Mouse (Mus musculus) kidney, postnatal 25 days (tissue): ENCODE measurements at regions not wholly inside any gene's neighbourhood (a gene's known extent, or its start where the extent isn't known, plus 50 kb on each side); places are given as distances from the start of the nearest gene placed in this dataset.

Source experiments
- DNase-seq, 2 experiments: peaks; one replicate each; pipeline ENCODE4 v3.0.0; 2021; ENCODE audit warnings: mixed read lengths in 2 of 2

DNA sequence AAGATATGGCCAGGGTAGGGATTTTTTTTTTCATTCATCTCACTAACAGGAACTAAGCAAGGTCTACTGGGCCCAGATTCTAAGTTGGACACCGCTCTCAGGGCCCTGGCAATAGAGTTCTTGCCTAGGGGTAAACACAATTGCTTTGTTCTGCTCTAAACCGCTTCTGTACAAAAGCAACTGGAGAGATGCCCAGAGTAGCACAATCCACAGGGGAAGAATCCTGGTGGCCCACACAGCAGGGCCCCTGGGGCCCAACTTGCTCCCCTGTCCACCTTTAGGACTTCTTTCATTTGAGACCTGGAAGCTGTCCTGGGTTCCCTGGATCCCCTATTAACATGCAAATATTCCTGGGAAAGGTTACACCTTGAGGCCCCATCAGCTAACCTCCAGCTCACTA, 639.4 kb downstream of the Insc start:
- no peak for DNase-seq

DNA sequence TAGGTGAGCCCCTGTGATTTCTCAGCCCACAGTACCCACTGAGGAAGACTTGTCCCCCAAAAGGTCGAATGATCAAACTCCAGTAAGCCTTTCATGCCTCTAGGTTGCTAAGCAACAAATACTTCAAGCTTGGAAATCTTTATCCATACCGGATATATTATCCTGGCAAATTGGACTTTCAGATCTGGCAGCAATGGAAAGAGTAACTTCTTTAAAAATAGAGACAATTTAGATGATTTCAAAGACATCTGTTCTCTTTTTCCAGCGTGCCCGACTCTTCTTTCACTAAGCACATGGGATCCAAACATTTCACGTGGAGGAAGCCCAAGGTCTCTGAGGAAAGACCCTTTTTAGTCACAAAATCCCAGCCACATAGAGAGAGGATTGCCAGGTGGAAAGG, 645.4 kb downstream of the Insc start:
- no peak for DNase-seq

DNA sequence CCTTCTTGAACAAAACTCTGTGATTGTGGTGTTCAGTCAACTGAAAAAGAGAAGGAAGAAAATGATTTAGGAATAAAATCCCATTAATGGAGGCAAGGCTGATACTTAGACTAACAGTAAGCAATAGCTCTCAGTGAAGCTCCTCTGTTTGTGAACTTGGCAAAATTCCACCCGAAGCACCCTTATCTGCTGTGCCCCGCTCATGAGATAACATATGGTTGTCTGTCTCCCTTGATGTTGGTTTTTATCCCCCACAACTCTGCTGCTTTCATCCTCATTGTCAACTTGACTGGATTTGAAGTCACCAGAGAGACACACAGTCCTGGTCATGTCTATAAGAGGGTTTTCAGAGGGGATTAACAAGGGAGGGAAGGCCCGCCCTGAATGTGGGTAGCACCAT, 646.1 kb downstream of the Sox6 start:
- DNase-seq = no peak

GRCm38 (mm10) chr7:115398202-115398601, 640.4 kb downstream of the Sox6 start:
- DNase-seq = no peak

DNA sequence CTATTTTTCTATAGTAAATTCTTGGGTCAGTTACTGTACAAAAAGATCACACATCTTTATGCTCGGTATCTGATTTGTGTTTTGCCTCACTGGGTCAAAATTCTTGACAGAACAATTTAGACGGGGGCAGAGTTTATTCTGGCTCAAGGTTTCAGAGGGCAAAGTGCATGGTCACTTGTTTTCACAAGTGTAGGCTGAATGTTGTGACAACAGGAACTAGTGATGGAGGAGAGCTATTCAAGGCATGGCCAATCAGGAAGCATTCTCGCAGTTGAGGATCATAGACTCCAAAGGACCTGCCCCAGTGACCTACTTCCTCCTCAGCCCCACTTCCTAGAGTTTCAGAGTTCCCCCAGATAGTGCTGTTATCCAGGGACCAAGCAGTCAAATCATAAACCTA, 639.1 kb downstream of the Sox6 start:
- peak in 1 of 2 experiments; percentile 8 for DNase-seq

DNA sequence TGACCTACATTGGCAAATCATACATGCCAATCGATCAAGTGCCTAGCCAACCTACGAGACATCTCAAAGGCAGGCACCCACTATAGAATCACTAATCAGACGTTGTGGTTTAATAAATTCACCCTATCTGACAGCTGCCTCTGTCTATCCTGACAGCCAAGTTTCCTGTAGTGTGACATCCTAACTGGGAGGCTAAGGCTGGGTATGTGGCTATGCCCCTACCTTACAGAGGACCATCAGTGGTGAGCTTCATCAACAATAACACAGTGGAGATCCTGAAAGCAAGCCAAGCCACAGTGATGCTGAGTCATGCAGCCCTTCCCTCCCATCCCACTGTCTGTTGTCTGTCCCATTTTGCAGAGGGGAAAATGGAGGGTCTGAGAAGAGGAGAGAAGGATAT, 630.7 kb downstream of the Sox6 start:
- no peak for DNase-seq

DNA sequence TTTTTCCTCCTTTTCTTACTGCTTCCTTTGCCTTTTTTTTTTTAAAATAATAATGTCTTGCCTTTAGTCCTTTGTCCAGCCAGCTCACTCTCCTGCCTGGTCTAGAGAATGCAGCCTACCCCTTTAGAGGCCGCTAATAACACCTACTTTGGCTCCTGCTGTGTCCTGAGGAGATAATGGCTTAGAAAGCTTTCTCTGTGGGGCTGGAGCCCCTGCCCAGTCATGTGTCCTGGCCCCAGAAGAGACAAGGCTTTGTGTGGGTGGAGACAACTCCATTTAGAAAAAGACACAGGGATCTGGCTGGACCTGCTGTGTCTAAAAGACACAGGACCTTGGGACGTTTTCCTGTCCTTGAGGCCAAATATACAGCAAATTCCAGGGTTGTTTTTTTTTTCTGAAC, 629.7 kb downstream of the Sox6 start:
- no peak for DNase-seq

DNA sequence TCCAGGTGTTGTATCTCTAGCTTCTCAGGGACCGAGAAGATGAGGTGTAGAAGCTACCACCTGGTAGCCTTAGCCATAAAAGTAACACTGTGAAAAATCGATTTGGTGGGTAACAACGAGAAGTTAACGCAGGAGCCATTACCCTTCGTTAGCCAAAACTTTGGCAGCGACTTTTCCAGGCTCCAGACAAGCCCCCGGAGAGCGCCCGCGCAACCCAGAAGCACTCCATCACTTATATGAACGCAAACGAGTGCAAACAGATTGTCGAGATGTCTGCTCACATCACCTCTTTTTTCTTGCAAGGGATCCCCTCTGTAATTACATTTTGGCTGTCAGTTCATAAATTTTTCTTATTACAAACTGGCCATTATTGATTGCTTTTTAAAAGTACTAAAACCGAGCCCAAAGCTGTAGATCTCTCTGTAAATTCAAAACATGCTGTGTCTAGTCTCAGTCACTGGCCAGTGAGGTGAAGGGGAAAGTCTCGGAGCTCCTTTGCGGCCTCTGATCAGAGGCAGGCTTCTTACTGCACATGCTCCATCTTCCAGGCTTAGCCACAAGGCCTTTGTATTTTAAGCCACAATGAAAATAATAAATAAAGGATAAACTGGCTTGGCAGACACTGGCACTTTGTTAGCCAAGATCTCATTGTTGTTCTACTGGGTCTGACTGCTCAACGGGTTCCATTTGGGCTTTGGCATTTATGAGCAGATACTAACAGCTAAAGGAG, 627.9 kb downstream of the Sox6 start:
- no peak for DNase-seq

DNA sequence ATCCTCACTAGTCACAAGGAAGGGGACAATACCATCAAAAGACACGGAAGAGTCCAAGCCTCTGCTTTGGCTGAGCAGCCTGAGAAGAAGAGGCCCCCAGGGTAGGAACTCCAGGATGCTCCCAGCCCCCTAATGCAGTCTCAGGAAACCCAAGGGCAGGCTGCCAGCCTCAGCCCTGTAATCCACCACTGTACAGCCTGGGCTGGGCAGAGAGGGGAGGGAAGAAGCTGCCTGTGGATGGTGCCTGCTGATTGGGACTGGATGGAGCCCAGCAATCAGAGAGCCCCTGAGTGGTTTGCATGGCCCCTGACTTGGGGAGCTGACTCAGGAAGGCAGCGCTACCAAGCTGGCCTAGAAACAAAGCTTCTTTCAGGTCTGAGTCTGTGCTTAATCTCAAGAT, 627.1 kb downstream of the Sox6 start:
- no peak for DNase-seq

- no peak for DNase-seq
Measured at GRCm38 (mm10) chr7:115415147-115415561, 623.4 kb downstream of the Sox6 start.
